Mouse (Mus musculus): ENCODE measurements around the gene Psmg4. TPM values are rescaled to one million over a fixed set of nuclear protein-coding genes. Genes with fewer than 3 reads are reported as not detected.

Gene Psmg4
- polyA plus RNA-seq, 1 experiment from 2014 or later = 87.4 TPM

- Histone ChIP-seq H3K4me1 (ENCODE audit: control insufficient read depth, insufficient read depth, low read length) (peaks cover 18% of the 10 kb centered on the region), H3K4me2 (ENCODE audit: low read depth, low read length) (peak overlapping the region; percentile 69), H3K27me3 (ENCODE audit: control insufficient read depth, insufficient read depth, low read length) (no peaks in the 10 kb centered on the region), H3K9me3 (ENCODE audit: control insufficient read depth, low read length) (no peaks in the 10 kb centered on the region), H3K27ac (ENCODE audit: low read depth, low read length) (peak overlapping the region; percentile 100), H3K4me3 (ENCODE audit: low read depth, low read length) (peak overlapping the region; percentile 93), H3K9ac (replicated peaks; ENCODE audit: low read depth, low read length) (peak overlapping the region; percentile 99), H3K36me3 (ENCODE audit: control insufficient read depth, insufficient read depth, low read length) (peaks cover 9% of the 10 kb centered on the region; the same call in 1 of the 2 replicates)
- no peak for ATAC-seq (ENCODE audit: low read depth)
- WGBS = 21% methylated on average over 8 of the region's 9 CpGs
These were observed 34.3 kb upstream of the Psmg4 start for GRCm38 (mm10) chr13:34128276-34129114.

DNA sequence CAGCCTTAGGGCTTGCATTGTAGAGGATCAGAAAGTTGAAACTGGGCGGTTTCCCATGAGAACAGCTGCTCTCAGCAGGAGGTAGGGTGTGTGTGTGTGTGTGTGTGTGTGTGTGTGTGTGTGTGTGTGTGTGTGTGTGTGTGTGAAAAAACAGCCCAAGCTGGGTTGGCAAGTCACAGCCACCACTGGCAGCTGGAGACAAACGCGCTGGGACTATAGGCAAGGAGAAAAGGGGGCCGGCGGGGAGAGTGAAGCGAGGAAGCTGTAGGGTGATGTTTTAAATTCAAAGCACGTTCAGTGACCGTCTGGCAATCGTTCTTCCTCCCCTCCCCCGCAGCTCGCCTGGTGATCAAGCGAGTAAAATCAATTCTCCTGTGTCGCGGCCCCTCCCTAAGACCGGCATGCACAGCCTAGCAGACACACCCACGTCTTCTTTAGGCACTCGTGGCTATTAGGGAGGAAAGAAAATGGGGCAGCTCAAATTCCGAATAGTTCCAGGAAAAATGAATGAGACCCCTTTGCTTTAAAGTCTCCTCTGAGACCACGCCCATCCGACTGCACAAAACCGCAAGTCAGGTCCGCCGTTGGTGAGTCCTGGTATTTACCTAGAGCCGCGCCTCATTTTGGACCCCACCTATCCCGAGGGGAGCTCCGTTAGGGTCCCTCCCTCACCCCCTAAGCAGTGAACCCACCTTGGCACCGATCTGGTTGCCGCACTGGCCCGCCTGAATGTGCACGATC lies 33.1 kb upstream of the Psmg4 start:
- H3K4me2 ChIP-seq (ENCODE audit: low read depth, low read length) = peak overlapping the region; percentile 69
- peaks cover 19% of the 10 kb centered on the region for H3K4me1 ChIP-seq (ENCODE audit: control insufficient read depth, insufficient read depth, low read length)
- peak overlapping the region; percentile 100 for H3K27ac ChIP-seq (ENCODE audit: low read depth, low read length)
- H3K27me3 ChIP-seq (ENCODE audit: control insufficient read depth, insufficient read depth, low read length) = no peaks in the 10 kb centered on the region
- no peaks in the 10 kb centered on the region for H3K9me3 ChIP-seq (ENCODE audit: control insufficient read depth, low read length)
- H3K4me3 ChIP-seq (ENCODE audit: low read depth, low read length) = peak overlapping the region; percentile 93
- H3K36me3 ChIP-seq (ENCODE audit: control insufficient read depth, insufficient read depth, low read length) = peaks cover 9% of the 10 kb centered on the region; the same call in 1 of the 2 replicates
- H3K9ac ChIP-seq (replicated peaks; ENCODE audit: low read depth, low read length) = peak overlapping the region; percentile 99
- under 1% methylated on average over 31 of the region's 31 CpGs for WGBS
- ATAC-seq (ENCODE audit: low read depth) = peak; percentile 7; the same call in 1 of the 2 replicates

DNA sequence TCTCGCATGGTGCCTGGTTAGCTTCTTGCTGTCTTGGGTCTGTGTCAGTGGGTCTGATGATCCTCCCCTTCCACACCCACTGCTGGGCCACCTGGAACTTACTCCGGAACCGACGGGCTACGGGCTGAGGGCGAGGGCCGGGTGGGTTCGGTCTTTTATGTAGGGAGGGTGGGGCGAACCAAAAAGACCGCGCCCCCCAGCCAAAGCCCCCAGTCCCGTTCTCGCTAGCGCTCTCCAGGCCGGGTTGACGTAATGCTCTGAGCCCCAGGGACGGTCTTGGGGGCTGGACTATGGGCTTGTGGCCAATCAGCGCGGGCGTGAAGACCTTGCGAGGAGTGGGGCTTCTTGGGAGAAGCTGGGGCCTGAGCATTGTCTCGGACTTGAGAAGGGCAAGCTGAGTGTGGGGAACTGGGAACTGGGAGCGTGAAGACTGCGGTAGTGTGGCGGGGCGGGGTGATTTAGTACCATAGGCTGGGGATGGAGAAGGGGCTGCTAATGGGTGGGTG lies 32.5 kb upstream of the Psmg4 start, which contains the start of gene Tubb2b:
Tubb2b (minus strand) TSS at position 241 of the 506 bp plus-strand sequence.
- Histone ChIP-seq H3K4me3 (ENCODE audit: low read depth, low read length) (peak within 1 kb of the TSS; percentile 93), H3K4me1 (ENCODE audit: control insufficient read depth, insufficient read depth, low read length) (peaks cover 15% of the 10 kb centered on the region), H3K9me3 (ENCODE audit: control insufficient read depth, low read length) (no peaks in the 10 kb centered on the region), H3K27me3 (ENCODE audit: control insufficient read depth, insufficient read depth, low read length) (no peaks in the 10 kb centered on the region), H3K27ac (ENCODE audit: low read depth, low read length) (peak within 1 kb of the TSS; percentile 100), H3K9ac (replicated peaks; ENCODE audit: low read depth, low read length) (peak within 1 kb of the TSS; percentile 99), H3K36me3 (ENCODE audit: control insufficient read depth, insufficient read depth, low read length) (peaks cover 7% of the 10 kb centered on the region; the same call in 1 of the 2 replicates), H3K4me2 (ENCODE audit: low read depth, low read length) (peak within 1 kb of the TSS; percentile 69)
- under 1% methylated on average over 26 of the region's 26 CpGs for WGBS
- ATAC-seq (ENCODE audit: low read depth) = peak; percentile 93

DNA sequence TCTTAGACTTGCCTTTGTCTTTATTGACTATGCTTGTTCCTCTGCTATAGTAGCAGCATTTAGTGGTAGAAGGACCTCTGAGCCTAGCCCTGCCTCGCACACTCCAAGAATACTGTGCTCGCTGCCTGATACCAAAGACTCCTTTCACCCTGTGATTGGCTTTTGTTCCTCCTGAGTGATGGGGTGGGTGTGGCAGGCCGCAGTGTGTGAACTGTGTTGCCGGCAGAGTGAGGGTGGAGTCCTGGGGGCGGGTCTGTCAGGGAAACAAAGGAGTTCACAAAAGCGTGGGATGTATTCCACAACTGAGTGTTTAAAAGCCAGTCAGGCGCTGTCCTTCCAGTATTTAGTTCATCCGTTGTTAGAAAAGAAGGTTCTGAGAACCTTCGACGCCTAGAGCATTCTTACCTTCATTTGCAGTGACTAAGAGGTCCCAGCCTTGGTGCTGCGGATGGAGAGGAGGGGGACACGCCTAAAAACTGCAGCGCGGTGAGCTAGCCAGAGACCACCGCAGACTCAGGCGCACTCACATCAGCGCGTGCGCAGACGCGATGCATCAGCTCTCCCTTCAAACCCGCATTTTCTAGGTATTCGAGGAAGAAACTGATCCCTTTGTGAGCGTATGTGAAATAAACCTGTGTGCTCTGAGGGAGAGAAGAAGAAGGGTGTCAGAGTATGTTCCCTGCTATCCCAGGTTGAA lies 31.6 kb upstream of the Psmg4 start:
- no peaks in the 10 kb centered on the region for H3K9me3 ChIP-seq (ENCODE audit: control insufficient read depth, low read length)
- peak; percentile 78 for ATAC-seq (ENCODE audit: low read depth)
- H3K4me1 ChIP-seq (ENCODE audit: control insufficient read depth, insufficient read depth, low read length) = peaks cover 11% of the 10 kb centered on the region; the same call in 1 of the 2 replicates
- WGBS = under 1% methylated on average over 24 of the region's 24 CpGs
- H3K9ac ChIP-seq (replicated peaks; ENCODE audit: low read depth, low read length) = peak overlapping the region; percentile 99
- H3K4me2 ChIP-seq (ENCODE audit: low read depth, low read length) = peak overlapping the region; percentile 69
- no peaks in the 10 kb centered on the region; the same call in 1 of the 2 replicates for H3K36me3 ChIP-seq (ENCODE audit: control insufficient read depth, insufficient read depth, low read length)
- H3K4me3 ChIP-seq (ENCODE audit: low read depth, low read length) = peak overlapping the region; percentile 93
- H3K27ac ChIP-seq (ENCODE audit: low read depth, low read length) = peak overlapping the region; percentile 100
- H3K27me3 ChIP-seq (ENCODE audit: control insufficient read depth, insufficient read depth, low read length) = no peaks in the 10 kb centered on the region

- WGBS = under 1% methylated on average over 10 of the region's 10 CpGs
- H3K36me3 ChIP-seq (ENCODE audit: control insufficient read depth, insufficient read depth, low read length) = no peaks in the 10 kb centered on the region; the same call in 1 of the 2 replicates
- no peaks in the 10 kb centered on the region for H3K27me3 ChIP-seq (ENCODE audit: control insufficient read depth, insufficient read depth, low read length)
- peak overlapping the region; percentile 100 for H3K27ac ChIP-seq (ENCODE audit: low read depth, low read length)
- peak; percentile 29 for ATAC-seq (ENCODE audit: low read depth)
- H3K4me1 ChIP-seq (ENCODE audit: control insufficient read depth, insufficient read depth, low read length) = peaks cover 15% of the 10 kb centered on the region; the same call in 1 of the 2 replicates
- peak overlapping the region; percentile 93 for H3K4me3 ChIP-seq (ENCODE audit: low read depth, low read length)
- H3K9ac ChIP-seq (replicated peaks; ENCODE audit: low read depth, low read length) = peak overlapping the region; percentile 99
- no peaks in the 10 kb centered on the region for H3K9me3 ChIP-seq (ENCODE audit: control insufficient read depth, low read length)
- peak overlapping the region; percentile 69 for H3K4me2 ChIP-seq (ENCODE audit: low read depth, low read length)
These were observed 31.1 kb upstream of the Psmg4 start for GRCm38 (mm10) chr13:34131708-34132060.

GRCm38 (mm10) chr13:34132299-34132698 lies 30.5 kb upstream of the Psmg4 start:
- WGBS = under 1% methylated on average over 15 of the region's 15 CpGs
- Histone ChIP-seq H3K27me3 (ENCODE audit: control insufficient read depth, insufficient read depth, low read length) (no peaks in the 10 kb centered on the region), H3K36me3 (ENCODE audit: control insufficient read depth, insufficient read depth, low read length) (no peaks in the 10 kb centered on the region; the same call in 1 of the 2 replicates), H3K9me3 (ENCODE audit: control insufficient read depth, low read length) (no peaks in the 10 kb centered on the region), H3K27ac (ENCODE audit: low read depth, low read length) (peak overlapping the region; percentile 100), H3K9ac (replicated peaks; ENCODE audit: low read depth, low read length) (peak overlapping the region; percentile 99), H3K4me3 (ENCODE audit: low read depth, low read length) (peak overlapping the region; percentile 93), H3K4me2 (ENCODE audit: low read depth, low read length) (peak overlapping the region; percentile 69), H3K4me1 (ENCODE audit: control insufficient read depth, insufficient read depth, low read length) (peaks cover 18% of the 10 kb centered on the region; the same call in 1 of the 2 replicates)
- ATAC-seq (ENCODE audit: low read depth) = no peak

DNA sequence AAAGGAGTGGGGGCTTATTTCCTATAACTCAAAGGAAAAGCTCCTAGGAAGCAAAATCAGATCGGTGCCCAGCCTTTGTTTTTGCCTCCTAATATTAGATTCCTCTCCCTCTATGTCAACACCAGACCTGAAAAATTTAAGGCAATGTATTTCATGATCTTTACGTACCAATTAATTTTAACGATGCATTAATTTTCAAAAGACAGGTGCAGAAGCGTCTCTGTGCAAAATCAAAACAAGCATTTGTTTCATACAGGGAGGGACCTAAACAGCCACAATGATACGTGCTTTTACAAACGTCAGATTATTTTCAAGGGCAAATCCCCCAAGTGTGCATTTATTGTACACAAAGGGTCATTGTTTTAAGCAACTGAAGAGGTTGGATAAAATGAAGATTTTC lies 29.9 kb upstream of the Psmg4 start:
- H3K9ac ChIP-seq (replicated peaks; ENCODE audit: low read depth, low read length) = peak overlapping the region; percentile 99
- H3K36me3 ChIP-seq (ENCODE audit: control insufficient read depth, insufficient read depth, low read length) = no peaks in the 10 kb centered on the region; the same call in 1 of the 2 replicates
- 7% methylated on average over 6 of the region's 6 CpGs for WGBS
- H3K4me1 ChIP-seq (ENCODE audit: control insufficient read depth, insufficient read depth, low read length) = peaks cover 18% of the 10 kb centered on the region; the same call in 1 of the 2 replicates
- H3K9me3 ChIP-seq (ENCODE audit: control insufficient read depth, low read length) = no peaks in the 10 kb centered on the region
- no peaks in the 10 kb centered on the region for H3K27me3 ChIP-seq (ENCODE audit: control insufficient read depth, insufficient read depth, low read length)
- peak overlapping the region; percentile 93 for H3K4me3 ChIP-seq (ENCODE audit: low read depth, low read length)
- H3K27ac ChIP-seq (ENCODE audit: low read depth, low read length) = peak overlapping the region; percentile 100
- ATAC-seq (ENCODE audit: low read depth) = no peak
- H3K4me2 ChIP-seq (ENCODE audit: low read depth, low read length) = peak overlapping the region; percentile 69

GRCm38 (mm10) chr13:34133326-34134071 lies 29.3 kb upstream of the Psmg4 start:
- peak overlapping the region; percentile 100 for H3K27ac ChIP-seq (ENCODE audit: low read depth, low read length)
- H3K9me3 ChIP-seq (ENCODE audit: control insufficient read depth, low read length) = no peaks in the 10 kb centered on the region
- peak overlapping the region; percentile 69 for H3K4me2 ChIP-seq (ENCODE audit: low read depth, low read length)
- WGBS = under 1% methylated on average over 15 of the region's 15 CpGs
- H3K9ac ChIP-seq (replicated peaks; ENCODE audit: low read depth, low read length) = peak overlapping the region; percentile 99
- peak overlapping the region; percentile 93 for H3K4me3 ChIP-seq (ENCODE audit: low read depth, low read length)
- peaks cover 18% of the 10 kb centered on the region; the same call in 1 of the 2 replicates for H3K4me1 ChIP-seq (ENCODE audit: control insufficient read depth, insufficient read depth, low read length)
- H3K36me3 ChIP-seq (ENCODE audit: control insufficient read depth, insufficient read depth, low read length) = no peaks in the 10 kb centered on the region; the same call in 1 of the 2 replicates
- no peaks in the 10 kb centered on the region for H3K27me3 ChIP-seq (ENCODE audit: control insufficient read depth, insufficient read depth, low read length)
- ATAC-seq (ENCODE audit: low read depth) = no peak

All from neural tube, embryonic 14.5 days (tissue).